Mouse (Mus musculus) thymus, postnatal 0 days (tissue): ENCODE results near the gene Sumo3. TPM values are rescaled to one million over a fixed set of nuclear protein-coding genes. Genes with fewer than 3 reads are reported as not detected.

Experiments
- DNase-seq: peaks from one replicate; pipeline ENCODE4 v3.0.0-alpha.2; 2015; ENCODE audit warnings: low spot score
- polyA plus RNA-seq: library from polyadenylated mRNA; unstranded; fragments of >200 nt; fragmentation: Nextera tagmentation; extraction: Ambion mirVana; gene quantifications from 2 replicates; pipeline ENCODE4 v1.2.1, GENCODE M21; 2015

Gene Sumo3
- polyA plus RNA-seq: 251 and 259 TPM in 2 replicates

GRCm38 (mm10) chr10:77605908-77606826, at the start of gene Sumo3, which contains the start of gene Gm49325:
Sumo3 (plus strand) TSS chr10:77606097.
Gm49325 (plus strand) TSS chr10:77606197.
- DNase-seq: peak; percentile 96

- peak; percentile 30 for DNase-seq
Observed at GRCm38 (mm10) chr10:77556631-77557030, 49.3 kb upstream of the Sumo3 start.

- DNase-seq: peak; percentile 33
Observed at GRCm38 (mm10) chr10:77557641-77558040, 48.3 kb upstream of the Sumo3 start.

GRCm38 (mm10) chr10:77560090-77560489, 45.8 kb upstream of the Sumo3 start:
- no peak for DNase-seq

- DNase-seq: no peak
Observed at GRCm38 (mm10) chr10:77560830-77561229, 45.1 kb upstream of the Sumo3 start.

- no peak for DNase-seq
Observed at GRCm38 (mm10) chr10:77561508-77561907, 44.4 kb upstream of the Sumo3 start.

GRCm38 (mm10) chr10:77565005-77565404, 40.9 kb upstream of the Sumo3 start:
- DNase-seq: no peak

GRCm38 (mm10) chr10:77566651-77567050, 39.2 kb upstream of the Sumo3 start:
- DNase-seq: peak; percentile 79

- DNase-seq: no peak
Observed at GRCm38 (mm10) chr10:77569481-77569880, 36.4 kb upstream of the Sumo3 start.

GRCm38 (mm10) chr10:77569973-77570658, 35.8 kb upstream of the Sumo3 start:
- no peak for DNase-seq

- no peak for DNase-seq
Observed at GRCm38 (mm10) chr10:77572225-77572624, 33.7 kb upstream of the Sumo3 start.

- no peak for DNase-seq
Observed at GRCm38 (mm10) chr10:77573162-77573561, 32.7 kb upstream of the Sumo3 start.

GRCm38 (mm10) chr10:77580027-77580920, 25.6 kb upstream of the Sumo3 start:
- no peak for DNase-seq

GRCm38 (mm10) chr10:77581023-77581407, 24.9 kb upstream of the Sumo3 start:
- DNase-seq: no peak

- DNase-seq: peak; percentile 99
Observed at GRCm38 (mm10) chr10:77581408-77582284, 24.3 kb upstream of the Sumo3 start, which contains the start of gene Pttg1ip. Pttg1ip (plus strand) TSS chr10:77581720.

- no peak for DNase-seq
Observed at GRCm38 (mm10) chr10:77582285-77582618, 23.6 kb upstream of the Sumo3 start.

GRCm38 (mm10) chr10:77583795-77584422, 22.0 kb upstream of the Sumo3 start:
- DNase-seq: no peak

GRCm38 (mm10) chr10:77586637-77587036, 19.3 kb upstream of the Sumo3 start:
- DNase-seq: no peak

- no peak for DNase-seq
Observed at GRCm38 (mm10) chr10:77587091-77587775, 18.7 kb upstream of the Sumo3 start.
